Mouse (Mus musculus): ENCODE measurements around the gene 1110051M20Rik.

Gene 1110051M20Rik

DNA sequence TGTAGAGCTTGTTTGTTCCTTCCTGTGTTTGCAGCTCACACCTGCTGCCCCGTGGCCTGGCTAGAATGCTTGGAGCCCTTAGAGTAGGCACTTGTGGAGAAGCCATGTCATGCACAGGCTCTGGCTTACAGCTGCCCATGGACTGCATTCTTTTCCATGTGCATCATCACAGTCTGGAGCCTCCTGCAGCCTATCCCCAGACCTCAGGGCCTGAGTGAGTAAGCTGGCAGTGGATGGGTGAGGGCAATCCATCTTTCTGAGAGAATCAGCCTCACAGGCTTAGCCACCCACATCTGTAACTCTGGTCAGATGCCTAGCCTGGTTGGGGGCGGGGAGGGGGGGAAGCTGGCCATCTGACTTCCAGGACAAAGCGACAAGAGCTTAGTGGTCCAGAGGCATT, 145.3 kb downstream of the 1110051M20Rik start:
- no peak for DNase-seq

DNA sequence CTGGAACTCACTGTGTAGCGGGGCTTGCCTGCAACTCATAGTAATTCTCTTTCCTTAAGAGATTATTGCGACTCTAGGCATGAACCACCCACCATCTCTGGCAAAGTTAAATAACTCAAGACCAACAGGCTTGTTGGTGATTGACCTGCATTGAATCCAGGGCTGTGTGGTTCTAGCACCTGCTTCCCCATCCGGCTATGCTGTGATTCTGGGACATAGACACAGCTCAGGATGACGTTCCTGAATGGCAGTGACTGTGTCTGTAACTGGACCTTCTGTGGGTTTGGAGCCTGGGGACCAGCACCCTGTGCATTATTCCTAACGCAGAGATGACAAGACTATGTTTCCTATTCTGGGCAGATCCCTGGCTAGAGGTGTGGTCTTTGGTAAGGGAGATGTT, 148.6 kb downstream of the 1110051M20Rik start:
- no peak for DNase-seq

DNA sequence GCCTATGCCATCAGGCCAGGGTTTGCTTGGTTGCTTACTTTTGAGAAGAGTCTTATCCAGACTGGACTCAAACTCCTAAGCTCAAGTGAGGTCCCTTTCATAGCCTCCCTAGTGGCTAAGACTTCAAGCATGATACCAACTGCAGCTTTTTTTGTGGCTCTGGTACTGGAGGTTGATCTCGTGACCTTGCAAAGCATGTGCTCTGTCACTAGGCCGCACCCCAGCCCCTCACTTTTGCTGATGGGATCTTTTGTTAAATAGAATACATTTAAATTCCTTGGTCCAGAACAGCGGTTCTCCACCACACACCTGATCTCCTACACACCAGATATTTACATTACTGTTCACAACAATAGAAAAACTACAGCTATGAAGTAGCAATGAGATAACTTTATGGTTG, 150.3 kb downstream of the 1110051M20Rik start:
- no peak for DNase-seq

- no peak for DNase-seq
Measured at GRCm38 (mm10) chr2:91291197-91292007, 153.1 kb downstream of the 1110051M20Rik start.

GRCm38 (mm10) chr2:91287563-91287962, 156.9 kb downstream of the 1110051M20Rik start:
- DNase-seq = no peak

DNA sequence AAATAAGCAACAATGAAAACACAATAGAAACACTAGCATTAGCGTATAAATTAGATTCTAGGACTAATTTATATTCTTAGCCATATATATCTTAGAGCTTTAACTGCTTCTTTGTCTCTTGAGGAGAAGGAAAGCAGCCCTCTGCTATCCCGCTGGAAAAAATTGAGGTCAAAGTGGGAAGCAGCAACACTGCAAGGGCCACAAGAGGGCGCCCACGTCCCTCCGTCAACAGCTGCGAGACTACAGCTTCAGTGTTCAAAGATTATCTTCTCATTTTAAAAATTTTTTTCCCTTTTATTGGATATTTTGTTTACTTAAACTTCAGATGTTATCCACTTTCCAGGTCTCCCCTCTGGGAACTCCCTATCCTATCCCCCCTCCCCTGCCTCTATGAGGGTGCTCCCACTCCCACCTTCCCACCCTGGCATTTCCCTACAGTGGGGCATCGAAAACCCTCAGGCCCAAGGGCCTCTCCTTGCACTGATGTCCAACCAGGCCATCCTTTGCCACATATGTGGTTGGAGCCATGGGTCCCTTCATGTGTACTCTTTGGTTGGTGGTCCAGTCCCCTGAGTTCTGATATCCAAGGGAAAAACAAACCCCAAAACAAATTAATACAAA, 158.5 kb downstream of the 1110051M20Rik start:
- DNase-seq = peak; percentile 82

DNA sequence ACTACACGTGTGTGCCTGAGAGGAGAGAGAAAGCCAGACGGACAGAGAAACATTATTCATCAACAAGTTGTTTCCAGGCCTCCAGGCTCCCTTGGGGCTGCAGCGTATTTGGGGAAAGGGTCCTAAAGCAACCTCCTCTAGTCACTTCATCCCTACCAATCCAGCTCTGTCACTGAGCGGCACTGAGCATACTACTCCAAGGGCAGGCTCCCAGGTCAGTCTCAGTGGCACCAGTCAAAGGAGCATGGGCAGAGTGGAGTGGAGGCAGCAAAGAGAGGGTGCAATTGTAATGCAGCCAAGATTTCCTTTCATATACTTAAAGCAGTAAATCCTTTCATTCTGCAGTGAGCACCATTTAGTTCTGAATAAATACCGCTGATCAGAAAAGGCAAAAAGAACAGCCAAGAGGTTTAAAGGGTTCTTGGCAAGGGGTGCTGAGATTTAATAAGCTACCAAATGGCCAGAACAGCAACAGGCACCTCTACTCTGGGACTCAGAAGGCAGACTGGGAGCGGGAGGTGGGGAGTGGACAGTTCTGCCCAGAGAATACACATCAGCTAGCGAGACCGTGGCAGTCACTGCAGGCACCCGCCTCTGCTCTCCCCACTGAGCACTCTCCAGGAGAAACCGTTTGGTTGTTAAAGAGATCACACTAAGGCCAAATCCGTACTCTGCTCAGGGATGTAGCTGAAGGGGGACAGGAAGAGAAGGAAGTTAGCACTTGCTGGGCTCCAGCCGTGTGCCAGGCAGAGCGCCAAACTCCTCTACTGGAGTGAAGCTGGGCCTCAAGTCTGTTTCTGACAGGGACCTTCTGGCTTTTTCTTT, 159.9 kb downstream of the 1110051M20Rik start:
- DNase-seq = peak; percentile 83

DNA sequence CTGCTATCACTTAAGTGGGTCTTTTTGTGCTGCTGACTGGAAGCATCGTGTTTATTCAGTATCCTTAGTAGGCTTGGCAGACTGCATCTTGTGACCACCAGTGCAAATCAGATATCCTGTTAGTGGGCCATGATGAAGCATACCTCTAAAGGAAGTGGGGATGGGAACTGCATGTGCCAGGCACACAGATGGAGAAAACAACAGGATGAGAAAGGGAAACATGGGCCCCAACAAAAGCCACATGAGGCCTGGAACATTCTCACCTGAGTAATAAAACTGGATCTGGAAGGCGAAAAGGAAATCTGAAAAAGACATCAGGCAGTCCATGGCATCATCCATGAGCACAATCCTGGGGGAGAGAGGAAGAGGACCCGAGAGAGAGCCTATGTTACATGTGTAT, 160.5 kb downstream of the 1110051M20Rik start:
- DNase-seq = peak; percentile 62

- DNase-seq = no peak
Measured at GRCm38 (mm10) chr2:91281366-91281765, 163.1 kb downstream of the 1110051M20Rik start.

- DNase-seq = no peak
Measured at GRCm38 (mm10) chr2:91279372-91279755, 165.1 kb downstream of the 1110051M20Rik start.

- DNase-seq = peak; percentile 71
Measured at GRCm38 (mm10) chr2:91278749-91279371, 165.6 kb downstream of the 1110051M20Rik start.

DNA sequence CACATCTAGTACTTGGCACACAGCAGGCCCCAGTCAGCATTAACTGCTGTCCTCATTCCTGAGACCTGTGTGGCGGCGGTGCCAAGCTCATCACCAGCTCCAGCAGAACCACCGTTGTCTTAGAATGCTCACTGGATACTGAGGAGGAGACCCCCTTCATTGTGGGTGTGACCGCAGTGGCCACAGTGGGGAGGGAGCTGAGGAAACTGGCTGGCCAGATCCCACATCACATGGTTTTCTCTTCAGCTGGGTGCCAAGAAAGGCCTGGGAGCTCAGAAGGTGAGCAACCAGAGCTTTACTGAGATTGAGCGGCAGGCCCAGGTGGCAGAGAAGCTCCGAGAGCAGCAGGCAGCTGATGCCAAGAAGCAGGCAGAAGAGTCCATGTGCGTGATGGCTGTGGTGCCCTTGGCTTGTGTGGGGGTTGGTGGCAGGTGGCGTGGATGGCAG, 174.8 kb downstream of the 1110051M20Rik start:
- peak; percentile 89 for DNase-seq

DNA sequence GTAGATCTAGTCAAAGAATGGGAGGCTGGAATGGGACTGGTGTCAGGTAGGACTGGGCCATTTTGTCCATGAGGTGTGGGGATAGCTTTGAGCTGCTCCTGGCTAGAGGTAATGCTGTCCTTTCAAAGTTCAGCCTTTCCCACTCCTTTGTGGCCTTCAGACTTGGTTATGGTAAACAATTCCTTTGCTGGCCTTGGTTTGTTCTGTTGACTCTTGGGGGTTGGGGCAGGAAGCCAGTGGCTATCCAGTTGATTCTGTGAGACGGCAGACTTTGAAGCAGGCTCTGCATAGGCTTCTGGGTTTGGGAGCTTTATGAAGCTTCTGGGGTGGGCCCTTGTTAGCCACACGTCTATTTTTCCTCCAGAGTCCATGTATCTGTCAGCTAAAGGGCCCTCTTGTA, 175.8 kb downstream of the 1110051M20Rik start:
- no peak for DNase-seq

DNA sequence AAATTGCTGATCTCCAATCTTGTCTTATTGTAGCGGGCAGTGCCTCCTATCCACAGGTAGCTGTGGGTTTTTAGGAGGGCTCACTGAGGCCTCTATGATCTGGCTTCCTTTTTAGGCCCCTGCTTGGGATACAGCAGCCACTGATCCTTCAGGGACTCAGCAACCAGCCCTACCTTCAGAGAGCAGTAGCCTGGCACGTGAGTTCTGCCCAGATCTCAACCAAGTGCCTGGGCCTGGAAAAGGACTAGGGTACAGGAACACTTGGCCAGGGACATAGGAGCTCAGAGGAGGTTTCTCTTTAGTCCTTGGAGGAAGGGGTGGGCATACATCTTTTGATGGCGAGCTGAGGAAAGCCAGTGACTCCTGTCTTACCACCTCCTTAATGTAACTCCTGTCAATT, 176.5 kb downstream of the 1110051M20Rik start:
- DNase-seq = no peak

- peak; percentile 99 for DNase-seq
Measured at GRCm38 (mm10) chr2:91264711-91265681, 179.5 kb downstream of the 1110051M20Rik start, which contains the start of gene Arfgap2. Gene Arfgap2 (plus strand): TSS chr2:91264974.

- peak; percentile 63 for DNase-seq
Measured at GRCm38 (mm10) chr2:91263692-91264660, 180.5 kb downstream of the 1110051M20Rik start.

DNA sequence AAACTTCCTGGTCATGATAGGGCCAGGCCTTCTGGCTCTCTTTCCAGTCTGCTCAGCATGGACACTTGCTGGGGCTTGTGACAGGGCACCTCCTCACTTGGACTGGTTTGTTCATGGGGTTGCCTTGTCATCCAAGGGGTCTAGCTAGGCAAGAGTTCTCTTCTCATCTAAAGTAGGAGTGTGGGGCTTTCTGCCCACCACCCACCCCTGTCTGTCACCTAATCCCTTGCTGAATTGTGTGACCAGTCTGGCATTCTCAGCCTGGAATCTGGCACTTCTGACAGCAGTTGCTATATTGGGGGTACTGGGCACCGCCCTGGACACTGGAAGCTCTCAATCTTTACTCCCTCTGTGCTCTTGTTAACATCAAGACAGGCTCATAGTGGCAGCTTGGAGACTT, 185.0 kb downstream of the 1110051M20Rik start:
- DNase-seq = no peak

DNA sequence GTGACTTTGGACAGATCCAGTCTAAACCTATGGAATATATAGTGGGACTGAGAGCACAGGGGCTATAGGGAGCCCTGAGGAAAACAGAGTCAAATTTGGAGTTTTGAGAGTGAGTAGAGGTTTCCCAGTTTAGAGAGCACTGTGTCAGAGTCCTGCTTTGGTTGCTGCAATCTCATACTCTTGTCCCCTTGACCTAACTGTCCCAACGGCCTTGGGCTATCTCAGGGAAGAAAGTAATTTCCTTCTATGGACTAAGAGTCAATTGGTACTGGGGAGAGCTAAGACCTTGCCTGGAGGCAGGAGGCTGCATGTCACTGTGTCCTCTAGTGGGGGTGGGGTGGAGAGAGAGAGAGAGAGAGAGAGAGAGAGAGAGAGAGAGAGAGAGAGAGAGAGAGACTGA, 185.7 kb downstream of the 1110051M20Rik start:
- no peak for DNase-seq

- peak; percentile 74 for DNase-seq
Measured at GRCm38 (mm10) chr2:91258054-91258453, 186.4 kb downstream of the 1110051M20Rik start.
